Mouse (Mus musculus) lung, embryonic 16.5 days (tissue): ENCODE measurements around the gene Tox3. TPM values are rescaled to one million over a fixed set of nuclear protein-coding genes. Genes with fewer than 3 reads are reported as not detected.

ENCODE experiments used
- ATAC-seq: fragments of 200-750 bp; cut with Nextera tagmentation; 2 replicates; pipeline ENCODE4 v1.8.0; 2017; ENCODE audit warnings: low read depth, mild to moderate bottlenecking, moderate library complexity
- H3K27ac ChIP-seq: fragments of 300-500 bp; sonication (generic); 2 replicates; pipeline ENCODE4 v1.5.1; 2014; ENCODE audit warnings: mild to moderate bottlenecking, control low read depth, low read length
- H3K27me3 ChIP-seq: fragments of 300-500 bp; sonication (generic); 2 replicates; pipeline ENCODE4 v1.6.1; 2014; ENCODE audit warnings: low read depth, low read length, mixed read lengths; ENCODE audit not compliant: control insufficient read depth, insufficient read depth
- H3K36me3 ChIP-seq: fragments of 300-500 bp; sonication (generic); 2 replicates; pipeline ENCODE4 v1.6.1; 2014; ENCODE audit warnings: low read length; ENCODE audit not compliant: control insufficient read depth, insufficient read depth
- H3K4me1 ChIP-seq: fragments of 300-500 bp; sonication (generic); replicated peaks from 2 replicates; pipeline ENCODE4 v1.6.1; 2014; ENCODE audit warnings: low read length, mixed read lengths; ENCODE audit not compliant: control insufficient read depth, insufficient read depth
- H3K4me2 ChIP-seq: fragments of 300-500 bp; sonication (generic); 2 replicates; pipeline ENCODE4 v1.6.1; 2014; ENCODE audit warnings: low read depth, low read length, control low read depth
- H3K4me3 ChIP-seq: fragments of 300-500 bp; sonication (generic); 2 replicates; pipeline ENCODE4 v1.5.1; 2014; ENCODE audit warnings: mild to moderate bottlenecking, low read length, control low read depth
- H3K9ac ChIP-seq: fragments of 300-500 bp; sonication (generic); 2 replicates; pipeline ENCODE4 v1.6.1; 2014; ENCODE audit warnings: low read length, control low read depth
- H3K9me3 ChIP-seq: fragments of 300-500 bp; sonication (generic); 2 replicates; pipeline ENCODE4 v1.6.1; 2016; ENCODE audit warnings: low read length; ENCODE audit not compliant: control insufficient read depth
- WGBS: fragments of 180-500 bp; shearing (Covaris S2); extraction: QIAGEN DNeasy Blood & Tissue Kit; methylation state at CpG from one replicate; pipeline ENCODE4 v1.1.7; 2014; 5-methylcytosine and 5-hydroxymethylcytosine counted together
- polyA plus RNA-seq: library from polyadenylated mRNA; unstranded; fragments of >200 nt; fragmentation: Nextera tagmentation; extraction: Ambion mirVana; gene quantifications from 2 replicates; pipeline ENCODE4 v1.2.1, GENCODE M21; 2015

The Tox3 gene
- 2.1 and 3.0 TPM in 2 replicates for polyA plus RNA-seq

GRCm38 (mm10) chr8:90348178-90348925, at the start of gene Tox3:
Tox3 (minus strand) TSS chr8:90348343.
- H3K4me1 ChIP-seq = peaks cover 19% of the 10 kb centered on the region
- H3K4me2 ChIP-seq = peak within 1 kb of the TSS; percentile 95
- H3K9me3 ChIP-seq = no peaks in the 10 kb centered on the region
- whole genome bisulfite sequencing = 4% methylated on average over 27 of the region's 89 CpGs
- peak within 1 kb of the TSS; percentile 72 for H3K4me3 ChIP-seq
- H3K36me3 ChIP-seq = no peaks in the 10 kb centered on the region
- H3K9ac ChIP-seq = peak within 1 kb of the TSS; percentile 85
- peak; percentile 64 for ATAC-seq
- no peaks in the 10 kb centered on the region; the same call in 1 of the 2 replicates for H3K27me3 ChIP-seq
- peak within 1 kb of the TSS; percentile 80 for H3K27ac ChIP-seq

GRCm38 (mm10) chr8:90392643-90393042, 44.5 kb upstream of the Tox3 start:
- no peak overlapping the region for H3K9ac ChIP-seq
- ATAC-seq = no peak
- H3K4me3 ChIP-seq = no peak overlapping the region
- H3K9me3 ChIP-seq = no peaks in the 10 kb centered on the region
- H3K4me2 ChIP-seq = no peak overlapping the region
- H3K27ac ChIP-seq = no peak overlapping the region
- no peaks in the 10 kb centered on the region for H3K36me3 ChIP-seq
- WGBS = 75% methylated on average over 2 of the region's 2 CpGs
- no peaks in the 10 kb centered on the region for H3K4me1 ChIP-seq
- no peaks in the 10 kb centered on the region for H3K27me3 ChIP-seq

- Histone ChIP-seq H3K4me3 (no peak overlapping the region), H3K27me3 (no peaks in the 10 kb centered on the region), H3K9me3 (no peaks in the 10 kb centered on the region), H3K4me1 (no peaks in the 10 kb centered on the region), H3K4me2 (no peak overlapping the region), H3K9ac (no peak overlapping the region), H3K27ac (no peak overlapping the region), H3K36me3 (no peaks in the 10 kb centered on the region)
- 36% methylated on average over 3 of the region's 3 CpGs for WGBS
- ATAC-seq = no peak
Observed at GRCm38 (mm10) chr8:90391483-90392074, 43.4 kb upstream of the Tox3 start.

- no peaks in the 10 kb centered on the region for H3K4me1 ChIP-seq
- H3K9ac ChIP-seq = no peak overlapping the region
- WGBS = 81% methylated on average over 1 of the region's 1 CpGs
- no peaks in the 10 kb centered on the region for H3K36me3 ChIP-seq
- no peak overlapping the region for H3K4me2 ChIP-seq
- H3K4me3 ChIP-seq = no peak overlapping the region
- H3K9me3 ChIP-seq = no peaks in the 10 kb centered on the region
- H3K27ac ChIP-seq = no peak overlapping the region
- ATAC-seq = no peak
- H3K27me3 ChIP-seq = no peaks in the 10 kb centered on the region
Observed at GRCm38 (mm10) chr8:90390827-90391226, 42.7 kb upstream of the Tox3 start.

- no peaks in the 10 kb centered on the region for H3K36me3 ChIP-seq
- H3K9me3 ChIP-seq = no peaks in the 10 kb centered on the region
- H3K27me3 ChIP-seq = no peaks in the 10 kb centered on the region
- no peak overlapping the region for H3K4me2 ChIP-seq
- no peak overlapping the region for H3K9ac ChIP-seq
- 0 out of 2 replicates have a peak, but pooled peaks have one; percentile 17 for ATAC-seq
- no peak overlapping the region for H3K27ac ChIP-seq
- no peaks in the 10 kb centered on the region for H3K4me1 ChIP-seq
- 74% methylated on average over 6 of the region's 6 CpGs for WGBS
- no peak overlapping the region for H3K4me3 ChIP-seq
Observed at GRCm38 (mm10) chr8:90379064-90379463, 30.9 kb upstream of the Tox3 start.

GRCm38 (mm10) chr8:90378036-90378435, 29.9 kb upstream of the Tox3 start:
- Histone ChIP-seq H3K27ac (no peak overlapping the region), H3K4me1 (no peaks in the 10 kb centered on the region), H3K9ac (no peak overlapping the region), H3K36me3 (no peaks in the 10 kb centered on the region), H3K27me3 (no peaks in the 10 kb centered on the region), H3K9me3 (no peaks in the 10 kb centered on the region), H3K4me3 (no peak overlapping the region), H3K4me2 (no peak overlapping the region)
- WGBS = 84% methylated on average over 3 of the region's 3 CpGs
- no peak for ATAC-seq

- ATAC-seq = no peak
- WGBS = 72% methylated on average over 10 of the region's 10 CpGs
Observed at GRCm38 (mm10) chr8:90371611-90372222, 23.6 kb upstream of the Tox3 start.

GRCm38 (mm10) chr8:90369876-90370275, 21.7 kb upstream of the Tox3 start:
- no peak overlapping the region for H3K4me2 ChIP-seq
- no peaks in the 10 kb centered on the region for H3K36me3 ChIP-seq
- H3K4me1 ChIP-seq = no peaks in the 10 kb centered on the region
- H3K4me3 ChIP-seq = no peak overlapping the region
- H3K9me3 ChIP-seq = no peaks in the 10 kb centered on the region
- H3K27ac ChIP-seq = no peak overlapping the region
- H3K9ac ChIP-seq = no peak overlapping the region
- no peaks in the 10 kb centered on the region for H3K27me3 ChIP-seq
- WGBS = 12% methylated on average over 3 of the region's 3 CpGs
- ATAC-seq = no peak

More at GRCm38 (mm10) chr8:90371611-90372222, 23.6 kb upstream of the Tox3 start:
- Histone ChIP-seq H3K27me3 (no peaks in the 10 kb centered on the region), H3K4me3 (no peak overlapping the region), H3K9me3 (no peaks in the 10 kb centered on the region), H3K27ac (no peak overlapping the region), H3K36me3 (no peaks in the 10 kb centered on the region), H3K4me2 (no peak overlapping the region), H3K9ac (no peak overlapping the region), H3K4me1 (no peaks in the 10 kb centered on the region)

GRCm38 (mm10) chr8:90356729-90357128, 8.6 kb upstream of the Tox3 start:
- WGBS = 46% methylated on average over 3 of the region's 3 CpGs
- H3K9me3 ChIP-seq = no peaks in the 10 kb centered on the region
- H3K4me2 ChIP-seq = no peak overlapping the region
- H3K9ac ChIP-seq = no peak overlapping the region
- H3K27ac ChIP-seq = no peak overlapping the region
- H3K4me1 ChIP-seq = peaks cover 3% of the 10 kb centered on the region; the same call in 1 of the 2 replicates
- no peaks in the 10 kb centered on the region for H3K27me3 ChIP-seq
- no peak for ATAC-seq
- H3K4me3 ChIP-seq = no peak overlapping the region
- no peaks in the 10 kb centered on the region for H3K36me3 ChIP-seq
